Mouse (Mus musculus) ES-Bruce4 (cell line): ENCODE measurements at regions not wholly inside any gene's neighbourhood (a gene's known extent, or its start where the extent isn't known, plus 50 kb on each side); places are given as distances from the start of the nearest gene placed in this dataset.

Experiments
- H3K27ac ChIP-seq: 2 replicates; pipeline ENCODE4 v1.5.1; 2012; ENCODE audit warnings: low read length, inconsistent platforms; ENCODE audit not compliant: insufficient read depth
- H3K27me3 ChIP-seq: 2 replicates; pipeline ENCODE4 v1.6.1; 2012; ENCODE audit warnings: mild to moderate bottlenecking, low read length, inconsistent platforms; ENCODE audit not compliant: control insufficient read depth, poor library complexity, insufficient read depth, severe bottlenecking
- H3K36me3 ChIP-seq: 2 replicates; pipeline ENCODE4 v1.6.1; 2012; ENCODE audit warnings: inconsistent platforms, mild to moderate bottlenecking, low read length, moderate library complexity; ENCODE audit not compliant: control insufficient read depth, poor library complexity, insufficient read depth, severe bottlenecking
- H3K4me1 ChIP-seq: one replicate; pipeline ENCODE4 v1.8.1; 2011; ENCODE audit warnings: low read length; ENCODE audit not compliant: control insufficient read depth, insufficient read depth
- H3K4me3 ChIP-seq: 2 replicates; pipeline ENCODE4 v1.5.1; 2011; ENCODE audit warnings: low read depth, mild to moderate bottlenecking, low read length
- H3K9ac ChIP-seq: 2 replicates; pipeline ENCODE4 v1.6.1; 2012; ENCODE audit warnings: low read depth, mild to moderate bottlenecking, inconsistent platforms; ENCODE audit not compliant: poor library complexity, severe bottlenecking
- H3K9me3 ChIP-seq: replicated peaks from 2 replicates; pipeline ENCODE4 v1.6.1; 2012; ENCODE audit warnings: mild to moderate bottlenecking, low read length, inconsistent platforms; ENCODE audit not compliant: control insufficient read depth, poor library complexity, insufficient read depth, severe bottlenecking
- CTCF ChIP-seq: IDR thresholded peaks from one replicate; pipeline ENCODE4 v1.8.1; 2011; ENCODE audit warnings: low read depth, low read length
- EP300 ChIP-seq: IDR thresholded peaks from 2 replicates; pipeline ENCODE4 v1.6.1; 2011; ENCODE audit warnings: low read depth, low read length; ENCODE audit not compliant: insufficient read depth
- POLR2A ChIP-seq: IDR thresholded peaks from one replicate; pipeline ENCODE4 v1.8.1; 2011; ENCODE audit warnings: low read length; ENCODE audit not compliant: insufficient read depth

DNA sequence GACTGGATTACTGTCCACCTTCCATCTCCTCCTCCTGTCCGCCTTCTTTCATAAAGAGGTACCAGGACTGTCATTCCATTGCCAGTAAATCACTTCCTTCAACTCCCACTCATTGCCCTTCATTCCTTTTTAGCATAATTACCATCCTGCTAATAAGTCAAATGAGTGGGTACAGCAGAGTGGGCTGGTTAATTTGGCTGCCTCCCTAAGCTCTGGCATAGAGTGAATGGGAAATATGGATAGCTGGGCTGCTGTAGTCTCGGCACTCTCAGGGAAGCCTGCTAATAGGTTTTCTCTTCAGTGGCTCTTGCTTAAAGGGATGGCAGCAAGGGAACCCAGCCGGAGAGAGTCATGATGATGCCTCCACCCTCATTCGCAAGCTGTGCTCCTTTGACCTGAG lies 1108.9 kb downstream of the Agbl1 start:
- no peaks in the 10 kb centered on the region for H3K36me3 ChIP-seq
- no peaks in the 10 kb centered on the region for H3K27me3 ChIP-seq
- TF ChIP-seq CTCF (no peak), POLR2A (no peak), EP300 (no peak)
- H3K4me1 ChIP-seq: no peaks in the 10 kb centered on the region
- 0 out of 2 replicates have a peak, but pooled peaks cover 5% of the 10 kb centered on the region for H3K9me3 ChIP-seq
- H3K27ac ChIP-seq: no peak overlapping the region
- H3K4me3 ChIP-seq: no peak overlapping the region
- H3K9ac ChIP-seq: no peak overlapping the region
